Mouse (Mus musculus) thymus, postnatal 25 days (tissue): ENCODE measurements around the gene Pcdh7.

Experiments used
- DNase-seq: peaks from one replicate; pipeline ENCODE4 v3.0.0; 2022

Gene Pcdh7

DNA sequence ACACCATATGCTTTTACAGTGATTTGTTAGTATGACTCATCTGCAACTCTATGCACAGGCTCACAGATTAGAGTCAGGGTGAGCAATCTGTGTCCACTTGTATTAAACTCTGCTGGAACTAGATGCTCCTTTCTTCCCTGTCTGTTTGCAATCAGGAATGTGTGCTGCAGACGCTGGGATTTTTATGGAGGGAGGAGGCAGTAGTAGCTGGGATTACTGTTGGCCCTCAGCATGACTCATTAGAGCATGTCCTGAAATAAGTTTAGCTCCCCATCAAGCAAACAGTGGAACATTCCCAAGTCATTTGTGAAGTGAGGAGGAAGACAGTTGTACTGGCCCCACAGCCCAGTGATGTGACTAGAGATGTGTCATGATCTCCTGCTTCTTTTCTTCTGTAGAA is 38.0 kb downstream of the Pcdh7 start:
- no peak for DNase-seq

DNA sequence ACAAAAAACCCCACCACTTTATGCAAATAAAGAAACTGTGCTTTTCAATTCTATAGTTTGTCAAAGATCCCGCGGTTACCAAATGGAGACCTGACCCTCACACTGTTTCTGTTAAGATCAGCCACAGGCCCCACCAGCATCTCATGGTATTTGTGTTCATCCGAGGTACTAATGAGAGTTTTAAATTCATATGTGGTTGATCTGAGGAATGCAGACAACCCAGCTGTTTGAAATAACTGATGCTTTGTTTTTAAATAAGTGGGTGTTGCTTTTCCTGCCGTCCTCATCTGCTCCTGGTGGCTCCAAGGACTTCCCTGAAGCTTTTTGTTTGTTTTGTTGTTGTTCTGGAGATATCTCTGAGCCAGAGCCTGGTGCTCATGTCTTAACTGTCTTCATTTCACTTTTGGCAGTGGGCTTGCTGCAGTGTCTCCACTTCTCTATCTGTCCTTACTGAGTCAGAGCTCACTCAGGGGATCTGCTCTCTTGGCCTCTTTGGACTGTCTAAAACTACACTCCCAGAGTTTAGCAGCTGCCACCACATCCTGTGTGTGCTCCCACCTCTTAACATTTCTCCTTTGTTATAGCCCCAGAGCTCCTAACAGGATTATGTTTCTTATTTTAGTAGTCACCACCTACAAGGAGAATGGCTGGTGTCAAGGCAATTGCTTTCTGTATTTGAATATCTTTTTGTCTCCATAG is 39.1 kb downstream of the Pcdh7 start:
- no peak for DNase-seq

DNA sequence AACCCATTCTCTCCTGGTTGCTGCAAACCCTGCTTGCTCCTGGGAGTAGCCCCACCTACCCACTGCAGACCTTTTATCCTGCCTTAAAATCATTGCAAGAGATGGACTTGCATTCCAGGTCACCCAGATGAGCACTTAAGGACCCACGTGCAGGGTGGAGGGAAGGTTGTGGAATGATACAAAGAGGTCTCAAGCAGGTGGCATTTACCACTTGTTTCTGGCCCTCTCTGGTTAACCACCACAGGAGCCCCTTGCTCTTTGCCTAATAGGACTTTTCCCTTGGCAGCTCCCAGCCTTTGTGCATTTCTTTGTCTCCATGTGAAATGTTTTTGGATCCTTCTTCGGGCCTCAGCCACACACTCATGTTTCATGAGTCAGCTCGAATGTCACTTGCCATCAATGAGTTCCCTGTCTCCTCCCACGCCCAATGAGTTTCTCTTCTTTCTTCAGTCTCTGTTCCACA is 39.7 kb downstream of the Pcdh7 start:
- DNase-seq: no peak

DNA sequence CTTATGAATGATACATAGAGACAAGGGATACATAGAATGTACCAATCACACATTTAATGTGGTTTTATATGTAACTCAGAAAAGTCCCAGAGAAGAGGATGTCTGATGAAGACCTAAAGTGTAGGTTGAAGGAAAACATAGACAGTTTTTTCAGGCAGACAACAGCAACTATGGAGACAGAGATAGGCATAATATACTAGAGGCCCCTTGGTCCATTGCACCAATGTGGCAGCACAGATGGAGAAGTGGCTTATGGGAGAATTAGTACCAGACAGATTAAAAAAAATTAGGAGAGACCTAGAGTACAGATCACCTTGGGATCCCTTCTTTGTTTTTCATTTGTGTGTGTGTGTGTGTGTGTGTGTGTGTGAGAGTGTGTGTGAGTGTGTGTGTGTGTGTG is 41.2 kb downstream of the Pcdh7 start:
- DNase-seq: no peak

DNA sequence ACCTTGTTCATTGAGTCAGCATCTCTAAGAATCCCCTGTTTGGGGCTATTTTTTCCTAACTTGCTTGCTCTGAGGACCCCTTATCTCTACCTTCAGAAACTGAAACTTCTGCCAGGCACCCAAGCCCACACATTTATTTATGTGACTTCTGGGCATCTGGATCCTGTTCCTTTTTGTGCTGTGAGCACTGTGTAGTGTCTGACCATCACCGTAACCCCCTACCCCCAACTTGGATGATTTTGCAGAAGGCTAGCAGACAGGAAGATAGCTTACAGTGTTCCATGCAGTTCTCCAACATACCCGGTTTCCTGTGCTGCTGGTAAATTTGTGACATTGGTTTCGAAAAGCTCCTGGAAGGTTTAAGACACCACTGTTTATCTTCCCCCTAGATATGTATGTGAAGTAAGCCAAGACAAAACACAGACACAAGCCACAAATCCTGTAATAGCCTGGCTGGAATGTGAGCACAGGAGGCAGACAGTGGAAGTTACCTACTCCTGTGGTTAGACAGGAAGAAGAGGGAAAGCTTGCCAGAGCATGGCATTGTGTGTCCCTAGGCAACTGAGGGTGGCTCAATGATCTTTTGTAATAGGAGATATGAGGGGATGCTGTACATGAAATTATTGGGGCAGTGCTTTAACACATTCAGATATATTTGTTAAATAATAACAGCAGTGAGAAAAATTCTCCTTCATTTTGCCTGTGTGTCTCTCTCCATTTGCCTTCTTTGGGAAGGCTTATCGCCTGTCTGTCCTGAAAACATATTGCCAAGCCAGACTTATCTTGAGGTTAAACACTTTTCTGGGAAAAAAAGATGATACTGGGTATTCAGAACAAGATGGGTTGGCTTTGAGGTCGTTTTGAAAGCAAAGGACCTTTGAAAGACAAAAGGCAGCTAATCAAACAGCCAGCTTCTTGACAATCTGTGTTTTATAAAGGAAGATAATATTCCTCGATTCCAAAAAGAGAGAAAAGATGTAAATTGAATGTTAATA is 42.6 kb downstream of the Pcdh7 start:
- DNase-seq: no peak

DNA sequence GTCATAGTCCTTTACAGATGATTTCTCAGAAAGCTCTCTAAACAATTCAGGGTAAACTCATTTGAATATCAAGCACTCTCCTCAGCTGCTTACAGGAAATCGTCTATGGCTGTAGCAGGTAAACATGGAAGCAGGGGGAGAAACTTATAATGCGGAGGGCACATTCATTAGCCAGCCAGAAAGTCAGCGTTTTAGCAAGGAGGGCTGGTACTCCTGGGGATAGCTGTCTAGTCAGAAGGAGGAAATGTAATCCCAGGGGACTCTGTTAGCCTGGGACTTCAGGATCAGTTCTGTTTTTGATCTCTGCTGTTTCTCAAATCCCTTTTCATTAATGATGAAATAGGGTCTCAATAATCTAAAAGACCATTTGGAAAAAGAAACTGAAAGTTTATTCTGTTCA is 47.6 kb downstream of the Pcdh7 start:
- no peak for DNase-seq

DNA sequence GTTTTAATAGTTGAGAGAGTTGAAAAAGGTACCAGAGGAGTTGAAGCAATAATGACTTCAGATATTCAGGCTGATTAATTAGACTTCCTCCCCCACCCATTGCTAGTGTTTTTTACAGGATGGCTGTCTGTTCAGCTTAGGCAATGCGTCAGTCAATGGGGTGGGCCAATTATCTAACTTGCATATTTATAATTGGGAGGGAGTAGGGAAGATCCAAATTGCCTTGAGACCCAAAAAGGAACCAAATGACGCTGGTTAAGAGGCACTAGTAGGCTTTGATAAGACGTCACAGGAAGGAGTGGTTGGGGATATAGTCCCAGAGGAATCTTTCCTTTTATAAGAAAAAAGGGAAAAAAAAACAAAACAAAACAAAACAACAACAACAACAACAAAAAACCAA is 49.6 kb downstream of the Pcdh7 start:
- DNase-seq: no peak

DNA sequence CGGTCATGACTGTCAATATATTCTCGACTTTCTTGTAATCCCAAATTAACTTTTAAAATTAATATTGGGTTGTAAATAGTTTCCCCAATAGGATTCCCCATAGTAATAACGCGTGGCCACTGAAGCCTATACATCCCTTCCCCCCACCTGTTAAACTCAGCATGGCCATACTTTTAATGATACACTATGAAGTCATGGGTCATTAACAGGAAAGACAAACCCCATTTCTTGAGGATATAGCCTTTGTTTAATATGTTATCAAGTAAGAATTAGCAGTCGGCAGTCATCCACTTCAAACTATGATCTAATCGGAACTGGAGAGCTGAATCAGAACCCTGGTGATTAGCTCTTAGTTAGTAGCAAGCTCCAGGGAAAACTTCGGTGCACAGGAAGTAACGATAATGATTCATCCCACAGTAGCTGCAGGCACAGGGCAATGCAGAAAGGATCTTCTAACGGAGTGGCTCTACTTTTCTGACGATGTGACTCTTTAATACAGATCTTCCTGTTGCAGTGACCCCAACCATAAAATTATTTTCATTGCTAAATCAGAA is 50.8 kb downstream of the Pcdh7 start:
- DNase-seq: no peak

DNA sequence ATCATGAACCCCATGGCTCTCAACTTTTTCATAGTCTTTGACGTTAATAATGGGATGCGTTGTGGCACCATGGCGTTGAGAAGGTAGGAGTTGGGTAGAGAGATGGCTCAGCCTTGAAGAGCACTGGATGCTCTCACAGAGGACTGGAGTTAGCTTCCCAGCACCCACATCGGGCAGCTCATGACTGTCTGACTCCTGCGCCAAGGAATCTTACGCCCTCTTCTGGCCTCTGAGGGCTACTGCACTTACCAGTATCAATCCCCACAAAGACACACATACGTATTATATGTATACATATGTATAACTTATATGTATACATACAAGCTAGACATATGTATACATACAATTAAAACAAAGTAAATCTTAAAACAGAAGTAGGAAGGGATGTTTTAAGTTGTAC is 51.9 kb downstream of the Pcdh7 start:
- DNase-seq: no peak

DNA sequence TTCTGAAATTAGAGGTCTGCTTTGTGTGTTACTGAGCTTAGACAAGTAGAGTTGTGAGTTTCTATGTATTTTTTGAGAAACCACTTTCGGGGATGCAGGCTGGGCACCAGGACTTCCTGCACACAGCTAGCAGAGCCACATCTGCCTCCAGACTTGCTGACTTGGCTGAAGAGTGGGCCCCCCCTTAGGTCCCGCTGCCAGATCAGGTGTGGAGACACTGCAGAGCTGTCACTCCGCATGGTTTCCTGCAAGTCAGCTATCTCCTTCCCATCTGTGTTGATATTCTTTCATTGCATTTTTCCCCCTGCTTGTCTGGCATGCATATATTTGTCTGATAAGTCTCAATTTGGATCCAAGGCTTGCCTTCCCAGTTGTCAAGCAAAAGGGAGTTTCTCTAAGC is 52.6 kb downstream of the Pcdh7 start:
- DNase-seq: no peak

DNA sequence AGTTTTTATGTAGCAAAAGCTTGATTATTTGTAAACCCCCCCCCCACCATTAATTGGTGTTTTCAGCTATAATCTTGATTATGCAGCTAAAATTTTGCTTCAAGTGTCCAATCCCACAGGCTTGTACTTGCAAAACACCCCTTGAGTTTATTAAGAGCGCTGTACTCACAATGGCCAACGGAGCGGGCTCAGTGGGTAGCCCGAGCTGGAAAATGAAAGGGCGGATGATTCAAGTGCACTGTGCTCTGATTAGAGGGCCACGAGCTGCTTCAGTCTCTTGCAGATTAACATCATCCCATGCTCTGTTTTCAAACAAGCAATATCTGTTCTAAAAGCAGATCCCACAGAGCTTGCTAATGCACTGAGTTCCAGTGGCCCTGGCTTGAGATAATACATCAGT is 53.4 kb downstream of the Pcdh7 start:
- no peak for DNase-seq

DNA sequence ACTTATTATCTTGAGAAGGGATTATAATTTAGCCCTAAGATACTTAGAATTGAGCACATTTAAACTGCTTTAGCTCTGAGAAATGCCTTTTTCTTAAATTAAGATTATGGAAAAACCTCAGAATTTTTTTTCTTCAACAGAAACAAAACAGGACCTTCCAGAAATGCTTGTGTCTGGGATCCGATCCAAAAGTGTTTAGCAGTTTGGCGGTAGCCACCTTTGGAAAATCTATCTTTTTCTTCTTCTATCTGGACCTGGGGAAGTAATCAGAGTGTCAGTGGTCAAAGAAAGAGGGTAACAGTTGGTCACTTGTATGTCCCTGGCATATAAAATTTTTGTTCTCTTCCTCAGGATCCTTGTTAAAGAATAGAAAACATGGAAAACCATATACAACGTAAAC is 54.9 kb downstream of the Pcdh7 start:
- no peak for DNase-seq

DNA sequence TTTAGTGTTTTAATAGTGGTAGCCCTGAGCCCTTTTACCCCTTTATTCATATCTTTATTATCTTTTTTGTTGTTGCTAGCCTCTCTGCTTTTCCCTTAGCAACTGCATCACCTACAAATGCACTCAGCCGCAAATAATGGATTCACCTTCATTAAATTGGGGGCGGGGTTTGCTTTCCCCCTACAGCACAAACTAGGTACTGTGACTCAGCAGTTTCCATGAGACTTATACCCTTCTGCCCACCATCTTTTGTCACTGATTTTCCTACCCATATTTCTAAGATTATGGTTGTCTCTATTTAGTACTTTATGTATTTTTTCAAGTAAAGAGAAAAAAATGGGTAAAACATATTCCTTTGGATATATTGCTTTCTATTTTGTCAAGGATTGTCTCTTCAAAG is 56.7 kb downstream of the Pcdh7 start:
- no peak for DNase-seq

DNA sequence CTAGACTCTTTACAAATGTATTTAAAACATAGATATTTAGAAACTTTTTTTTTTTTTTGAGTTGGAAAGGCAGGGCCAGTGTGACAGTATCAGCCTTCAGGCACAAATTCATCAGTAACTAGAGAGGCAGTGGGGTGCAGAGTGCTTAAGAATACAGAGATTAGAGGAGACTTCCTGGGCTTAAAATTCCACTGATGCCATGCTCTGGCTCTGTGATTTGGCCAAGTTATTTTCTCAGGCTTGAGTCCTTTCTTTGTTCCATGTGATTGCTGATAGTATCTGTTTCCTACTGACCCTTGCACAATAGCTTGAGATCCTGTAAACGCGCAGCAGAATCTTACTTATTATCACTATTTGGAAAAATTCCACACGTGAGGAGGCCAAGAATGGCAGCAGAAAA is 60.3 kb downstream of the Pcdh7 start:
- DNase-seq: no peak

DNA sequence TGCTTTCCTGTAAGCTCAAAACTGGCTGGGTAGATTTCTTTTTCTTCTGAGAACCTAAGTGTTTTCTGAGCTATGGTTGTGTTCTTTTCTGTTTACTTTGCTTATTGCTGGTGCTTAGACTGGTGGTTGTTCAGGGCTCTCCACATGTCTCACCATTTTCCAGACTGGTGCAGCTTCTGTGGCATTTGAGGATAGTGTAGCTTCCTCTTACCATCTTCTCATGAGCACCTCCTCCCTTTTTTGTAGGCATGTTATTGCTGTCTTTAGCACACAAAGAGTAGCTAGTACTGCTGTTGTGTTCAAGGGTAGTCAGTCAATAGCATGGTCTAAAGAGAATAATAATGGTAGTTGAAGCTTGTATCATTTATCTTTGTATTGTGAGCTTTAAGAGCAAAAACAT is 62.2 kb downstream of the Pcdh7 start:
- no peak for DNase-seq

DNA sequence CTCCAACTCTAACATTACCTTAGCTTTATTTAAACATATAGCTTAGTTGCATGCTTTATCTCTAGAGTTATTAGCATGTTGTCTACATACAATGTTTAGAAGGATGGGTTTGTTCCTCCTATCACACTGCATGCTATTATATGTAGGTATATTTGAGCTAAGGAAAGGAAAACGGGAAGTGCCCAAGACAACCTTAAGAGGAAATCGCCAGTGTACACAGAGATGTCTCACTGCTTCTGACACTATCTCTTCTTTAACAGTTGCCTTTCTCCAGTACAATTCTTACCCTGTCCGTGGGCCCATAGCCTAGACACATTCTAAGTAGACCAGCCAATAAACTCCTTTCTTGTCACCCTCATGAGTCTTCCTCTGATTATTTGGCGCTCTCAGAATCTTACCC is 62.8 kb downstream of the Pcdh7 start:
- DNase-seq: no peak

DNA sequence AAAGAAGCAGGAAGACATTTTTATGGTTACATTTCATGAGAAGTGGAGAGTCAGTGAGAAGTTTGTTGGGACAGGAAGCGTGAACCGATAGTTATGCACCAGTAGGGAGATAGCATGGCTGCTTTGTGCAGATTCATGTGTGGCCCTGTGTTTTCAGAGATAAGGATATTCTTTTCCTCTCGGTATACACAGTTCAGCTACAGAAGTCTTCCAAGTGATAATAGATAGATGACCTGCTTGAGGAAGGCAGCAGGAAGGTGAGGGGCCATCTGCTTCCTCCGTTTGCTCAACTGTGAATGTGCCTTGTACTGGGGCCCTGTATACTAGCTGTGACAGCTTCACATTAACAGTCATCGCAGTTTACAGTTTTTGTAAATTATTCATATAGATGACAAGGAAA is 64.2 kb downstream of the Pcdh7 start:
- no peak for DNase-seq

DNA sequence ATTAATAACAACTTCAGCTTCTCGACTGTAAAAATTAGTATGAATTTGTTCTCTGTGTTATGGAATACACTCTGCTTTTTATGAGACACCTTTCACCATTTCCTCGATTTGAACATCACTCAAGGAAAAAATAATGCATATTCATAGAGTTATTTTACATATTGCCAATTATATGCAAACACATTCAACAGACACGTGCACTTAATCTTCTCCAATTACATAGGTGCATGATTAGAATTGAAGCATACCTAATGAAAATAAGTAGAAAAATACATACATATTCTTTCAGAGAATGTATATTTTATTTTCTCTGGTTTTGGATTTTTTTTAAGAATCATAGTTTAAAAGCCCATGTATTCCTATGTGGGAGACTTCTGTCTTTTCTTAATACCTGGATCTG is 64.8 kb downstream of the Pcdh7 start:
- no peak for DNase-seq

DNA sequence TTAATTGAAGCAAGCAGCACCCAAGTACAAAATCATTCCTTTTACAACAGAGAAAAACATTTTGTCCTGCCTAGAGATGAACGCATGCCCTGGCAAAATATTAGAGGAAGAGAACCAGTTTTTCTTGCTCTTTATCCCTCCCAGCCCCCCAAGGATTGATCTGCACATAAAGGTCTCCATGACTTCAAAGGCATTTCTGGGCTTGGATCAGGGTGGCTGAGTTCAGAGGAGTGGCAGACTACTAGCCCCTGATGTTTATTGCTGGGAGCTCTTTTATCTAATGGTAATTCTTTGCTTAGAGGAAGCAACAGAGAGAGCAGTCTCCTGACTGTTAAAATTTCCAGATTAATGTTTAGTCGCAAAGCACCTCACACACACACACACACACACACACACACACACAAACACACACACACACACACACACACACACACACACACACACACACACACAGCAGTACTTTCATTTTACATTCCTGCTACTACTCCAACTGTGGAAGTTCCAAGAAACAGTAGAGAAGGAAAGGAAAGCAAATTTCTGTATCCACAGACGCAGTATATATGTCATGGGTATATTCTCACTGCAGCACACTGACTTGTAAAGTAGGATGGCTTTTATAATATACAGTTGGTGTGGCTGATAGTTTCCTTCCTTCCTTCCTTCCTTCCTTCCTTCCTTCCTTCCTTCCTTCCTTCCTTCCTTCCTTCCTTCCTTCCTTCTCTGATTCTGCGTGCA is 71.2 kb downstream of the Pcdh7 start:
- no peak for DNase-seq

DNA sequence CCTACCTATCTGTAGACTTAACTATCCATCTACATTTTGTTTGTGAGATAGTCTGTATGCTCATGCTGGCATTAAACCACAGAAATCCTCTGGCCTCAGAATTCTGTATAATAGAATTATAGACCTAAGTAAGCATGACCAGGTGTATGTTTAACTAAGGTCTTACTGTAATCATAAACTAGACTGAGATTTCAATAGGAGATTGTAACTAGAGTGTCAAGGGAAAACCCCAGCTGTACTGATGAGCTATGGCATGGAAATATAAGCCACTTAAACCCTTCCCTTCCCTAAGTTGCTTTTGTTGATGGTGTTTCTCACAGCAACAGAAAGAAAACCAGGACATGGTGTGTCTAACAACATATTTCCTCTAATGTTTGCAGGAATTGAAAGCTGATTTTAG is 78.6 kb downstream of the Pcdh7 start:
- DNase-seq: no peak

DNA sequence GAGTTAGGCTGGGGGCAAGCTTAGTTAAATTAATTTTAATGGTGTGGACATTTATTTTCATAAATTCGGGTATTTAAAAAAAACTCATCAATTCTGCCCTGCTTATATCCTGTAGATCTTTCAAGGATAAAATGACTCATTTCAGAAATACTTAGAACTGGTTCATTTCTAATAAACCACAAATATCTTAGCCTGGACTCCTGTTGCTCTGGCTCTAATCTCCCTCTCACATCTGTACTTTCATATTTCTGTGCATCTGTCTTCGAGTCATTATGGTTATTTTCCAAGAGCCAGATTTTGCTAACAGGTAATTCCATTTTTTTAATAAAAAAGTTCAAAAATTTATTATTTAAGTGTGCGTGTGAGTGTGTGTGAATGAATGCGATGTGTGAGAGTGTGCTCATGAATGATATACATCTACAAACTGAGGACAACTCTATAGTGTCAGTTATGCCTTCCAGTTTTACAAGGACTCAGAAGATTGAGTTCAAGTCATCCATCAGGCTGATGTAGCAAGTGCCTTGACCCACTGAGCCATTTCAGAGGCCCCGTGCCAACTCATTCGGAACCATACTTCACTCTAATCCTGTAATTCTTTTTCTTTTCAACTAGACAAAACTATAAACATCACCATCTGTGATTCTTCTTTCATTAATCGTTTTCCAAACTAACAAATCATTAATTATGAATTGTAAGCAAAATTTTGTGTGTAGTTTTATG is 80.3 kb downstream of the Pcdh7 start:
- DNase-seq: no peak

DNA sequence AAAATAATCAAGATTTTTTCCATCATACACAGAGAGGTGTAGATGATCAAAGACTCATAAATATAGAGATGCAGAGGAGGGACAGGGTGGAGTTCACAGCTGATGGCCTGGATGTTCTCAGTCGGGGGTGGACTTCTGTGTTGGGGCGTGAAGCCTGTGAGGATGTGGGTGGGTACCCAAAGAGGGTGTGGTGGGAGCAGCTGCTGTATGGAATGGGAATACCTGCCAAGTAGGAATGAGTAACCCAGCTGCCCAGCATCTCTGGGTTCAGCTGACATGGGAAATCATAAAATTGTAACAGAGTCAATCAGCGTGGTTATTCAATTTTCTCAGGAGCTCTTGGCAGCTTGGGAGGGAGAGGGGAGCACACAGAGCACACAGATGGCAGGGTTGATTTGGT is 85.3 kb downstream of the Pcdh7 start:
- DNase-seq: no peak

DNA sequence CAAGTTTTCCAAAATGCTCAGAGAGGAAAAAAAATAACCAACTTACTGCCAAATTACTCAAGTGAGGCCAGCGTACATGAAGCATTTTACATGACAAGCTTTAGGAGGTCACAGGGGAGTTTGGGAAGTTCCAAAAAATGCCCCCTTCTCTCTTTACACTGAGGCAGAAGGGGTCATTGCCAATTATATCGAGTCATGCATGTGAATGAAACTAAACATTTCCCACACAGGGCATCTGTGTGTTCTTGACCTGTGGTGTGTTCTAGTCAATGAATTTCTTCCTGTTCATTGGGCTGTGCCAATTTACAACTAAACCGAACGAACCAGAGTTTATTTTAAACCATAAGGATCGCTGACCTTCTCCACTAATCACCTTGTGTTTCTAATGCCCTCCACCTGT is 86.1 kb downstream of the Pcdh7 start:
- DNase-seq: no peak
